Comparison of ENCODE assay signal across 24 mouse cellular contexts in genomic region chr6:147800846-147801245, GRCm38 (mm10).
"Had no signal": no experiment of that assay in that cellular context is flagged by ENCODE, and none has a peak within 500 bp of the region (broad histone marks: within the 10 kb centered on the region; RNA-seq: fewer than 3 reads in every experiment).

No protein-coding gene starts in this region.

- H3K4me1 ChIP-seq: heart, embryonic 10.5 days; heart, embryonic 13.5 days; heart, embryonic 15.5 days; hindbrain, embryonic 13.5 days; hindbrain, embryonic 15.5 days; kidney, embryonic 15.5 days; limb, embryonic 15.5 days; liver, embryonic 12.5 days had no signal

- H3K9ac ChIP-seq: heart, embryonic 13.5 days; heart, embryonic 15.5 days; hindbrain, embryonic 13.5 days; hindbrain, embryonic 15.5 days; kidney, embryonic 15.5 days; limb, embryonic 13.5 days; limb, embryonic 15.5 days; liver, embryonic 12.5 days; liver, embryonic 14.5 days had no signal

- H3K27me3 ChIP-seq: heart, embryonic 13.5 days; heart, embryonic 15.5 days; hindbrain, embryonic 13.5 days; hindbrain, embryonic 15.5 days; kidney, embryonic 15.5 days; limb, embryonic 15.5 days; liver, embryonic 12.5 days had no signal

- DNase-seq: gastrocnemius, postnatal 14 days; gastrocnemius, postnatal 36 days; heart, adult 18-20 months; heart, postnatal 14 days; heart, postnatal 36 days; kidney, adult 11 months; kidney, adult 2 months; kidney, adult 9 months; kidney, postnatal 14 days; kidney, postnatal 36 days; left cerebral cortex, postnatal 4 days had no signal

- H3K4me2 ChIP-seq: heart, embryonic 13.5 days; heart, embryonic 15.5 days; hindbrain, embryonic 13.5 days; hindbrain, embryonic 15.5 days; kidney, embryonic 15.5 days; limb, embryonic 13.5 days; limb, embryonic 15.5 days; liver, embryonic 12.5 days had no signal

- H3K36me3 ChIP-seq: heart, embryonic 10.5 days; heart, embryonic 13.5 days; heart, embryonic 15.5 days; hindbrain, embryonic 13.5 days; hindbrain, embryonic 15.5 days; kidney, embryonic 15.5 days; limb, embryonic 13.5 days; limb, embryonic 15.5 days; liver, embryonic 12.5 days had no signal

- ATAC-seq: hindbrain, postnatal 0 days; intestine, embryonic 16.5 days; liver, embryonic 12.5 days had no signal

- H3K4me3 ChIP-seq: heart, embryonic 10.5 days; heart, embryonic 13.5 days; heart, embryonic 15.5 days; hindbrain, embryonic 13.5 days; hindbrain, embryonic 15.5 days; kidney, embryonic 15.5 days; limb, embryonic 13.5 days; limb, embryonic 15.5 days; liver, embryonic 12.5 days had no signal

- H3K9me3 ChIP-seq: heart, embryonic 10.5 days; heart, embryonic 13.5 days; heart, embryonic 15.5 days; hindbrain, embryonic 13.5 days; hindbrain, embryonic 15.5 days; kidney, embryonic 15.5 days; limb, embryonic 13.5 days; limb, embryonic 15.5 days; liver, embryonic 12.5 days had no signal

- H3K27ac ChIP-seq: heart, embryonic 10.5 days; heart, embryonic 13.5 days; heart, embryonic 15.5 days; hindbrain, embryonic 13.5 days; hindbrain, embryonic 15.5 days; hindbrain, postnatal 0 days; kidney, embryonic 15.5 days; kidney, postnatal 0 days; limb, embryonic 13.5 days; limb, embryonic 15.5 days; liver, embryonic 12.5 days; liver, embryonic 14.5 days had no signal
